Mouse (Mus musculus): ENCODE measurements at regions not wholly inside any gene's neighbourhood (a gene's known extent, or its start where the extent isn't known, plus 50 kb on each side); places are given as distances from the start of the nearest gene placed in this dataset.
A peak's percentile ranks its signal among the peaks of the same experiment; 100 is the strongest.

DNA sequence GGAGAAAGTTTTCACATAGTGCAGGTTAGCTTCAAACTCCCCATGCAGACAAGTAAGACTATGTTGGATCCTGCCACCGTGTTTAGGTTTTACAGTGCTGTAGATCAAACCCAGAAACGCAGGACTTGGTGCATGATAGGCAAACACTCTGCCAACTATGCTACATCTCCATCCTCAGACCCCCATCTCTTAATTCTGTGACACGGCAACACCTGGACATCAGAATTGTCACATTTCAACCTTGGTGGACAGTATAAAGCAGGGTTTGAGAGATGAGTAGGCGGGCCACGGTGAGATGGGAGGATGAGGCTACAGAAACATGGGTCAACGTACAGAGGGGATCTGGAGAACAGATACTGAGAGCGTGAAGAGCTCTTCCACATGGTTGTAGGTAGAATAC lies 231.3 kb upstream of the Sash1 start:
- H3K27ac ChIP-seq (ENCODE audit: low read depth, low read length) = no peak overlapping the region
- ATAC-seq = no peak
- H3K36me3 ChIP-seq (ENCODE audit: control insufficient read depth, insufficient read depth) = no peaks in the 10 kb centered on the region
- no peak overlapping the region for H3K9ac ChIP-seq (ENCODE audit: low read depth, low read length)
- no peaks in the 10 kb centered on the region for H3K9me3 ChIP-seq (ENCODE audit: control insufficient read depth)
- H3K27me3 ChIP-seq (replicated peaks; ENCODE audit: control insufficient read depth, insufficient read depth, low read length) = no peaks in the 10 kb centered on the region
- no peak overlapping the region for H3K4me3 ChIP-seq (ENCODE audit: low read depth, low read length)
- WGBS = 93% methylated on average over 7 of the region's 7 CpGs
- no peak for TF ChIP-seq CTCF (IDR thresholded peaks at IDR 0.05; ENCODE audit: low read depth)
- peak overlapping the region; percentile 59 for H3K4me2 ChIP-seq (replicated peaks; ENCODE audit: low read depth)
- H3K4me1 ChIP-seq (replicated peaks; ENCODE audit: control insufficient read depth, insufficient read depth, low read length) = no peaks in the 10 kb centered on the region

DNA sequence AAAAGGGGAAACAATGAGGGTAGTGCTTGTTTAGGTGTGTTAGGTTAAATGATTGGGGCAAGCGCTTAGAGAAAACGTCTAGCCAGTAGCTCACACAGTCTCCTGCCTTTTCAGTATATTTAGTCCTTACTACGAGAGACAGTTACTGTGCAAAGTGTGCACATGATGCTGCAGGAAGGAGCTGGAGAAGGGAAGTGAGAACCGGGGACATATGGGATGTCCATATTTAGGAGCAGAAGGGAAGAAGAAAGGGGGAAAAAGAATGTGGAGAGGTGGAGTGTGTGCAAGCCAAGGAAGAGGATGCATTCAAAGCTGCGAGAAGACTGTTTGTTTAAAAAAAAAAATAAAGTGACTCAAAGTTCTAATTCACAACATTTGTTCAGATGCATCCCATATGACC lies 227.8 kb upstream of the Sash1 start:
- no peak overlapping the region for H3K4me2 ChIP-seq (replicated peaks; ENCODE audit: low read depth)
- H3K36me3 ChIP-seq (ENCODE audit: control insufficient read depth, insufficient read depth) = no peaks in the 10 kb centered on the region
- 63% methylated on average over 5 of the region's 5 CpGs for WGBS
- H3K4me1 ChIP-seq (replicated peaks; ENCODE audit: control insufficient read depth, insufficient read depth, low read length) = no peaks in the 10 kb centered on the region
- no peak overlapping the region for H3K27ac ChIP-seq (ENCODE audit: low read depth, low read length)
- no peak overlapping the region for H3K4me3 ChIP-seq (ENCODE audit: low read depth, low read length)
- TF ChIP-seq CTCF (IDR thresholded peaks at IDR 0.05; ENCODE audit: low read depth) = no peak
- no peak overlapping the region for H3K9ac ChIP-seq (ENCODE audit: low read depth, low read length)
- ATAC-seq = no peak
- no peaks in the 10 kb centered on the region for H3K9me3 ChIP-seq (ENCODE audit: control insufficient read depth)
- no peaks in the 10 kb centered on the region for H3K27me3 ChIP-seq (replicated peaks; ENCODE audit: control insufficient read depth, insufficient read depth, low read length)

DNA sequence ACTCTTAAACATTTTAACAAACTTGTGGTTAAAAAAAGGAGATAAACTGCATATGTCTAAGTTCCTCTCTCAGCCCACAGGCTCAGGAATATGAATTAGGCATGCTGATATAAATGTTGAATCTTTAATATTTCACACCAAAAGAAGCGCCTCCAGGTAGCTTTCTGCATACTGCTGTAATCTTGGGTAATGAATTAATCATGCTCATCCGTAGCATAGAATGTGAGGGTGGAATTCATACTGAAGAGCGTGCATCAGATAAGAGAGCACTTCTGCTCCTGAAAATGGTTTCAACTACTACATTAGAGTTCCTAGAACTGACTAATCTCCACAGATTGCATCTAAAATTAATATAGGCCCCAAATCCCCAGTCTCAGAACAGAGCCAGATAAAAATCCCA lies 225.2 kb upstream of the Sash1 start:
- Histone ChIP-seq H3K27ac (ENCODE audit: low read depth, low read length) (no peak overlapping the region), H3K4me3 (ENCODE audit: low read depth, low read length) (no peak overlapping the region), H3K4me1 (replicated peaks; ENCODE audit: control insufficient read depth, insufficient read depth, low read length) (no peaks in the 10 kb centered on the region), H3K36me3 (ENCODE audit: control insufficient read depth, insufficient read depth) (no peaks in the 10 kb centered on the region), H3K9me3 (ENCODE audit: control insufficient read depth) (no peaks in the 10 kb centered on the region), H3K27me3 (replicated peaks; ENCODE audit: control insufficient read depth, insufficient read depth, low read length) (no peaks in the 10 kb centered on the region), H3K4me2 (replicated peaks; ENCODE audit: low read depth) (no peak overlapping the region), H3K9ac (ENCODE audit: low read depth, low read length) (no peak overlapping the region)
- TF ChIP-seq CTCF (IDR thresholded peaks at IDR 0.05; ENCODE audit: low read depth) = no peak
- WGBS = 90% methylated on average over 3 of the region's 3 CpGs
- no peak for ATAC-seq

DNA sequence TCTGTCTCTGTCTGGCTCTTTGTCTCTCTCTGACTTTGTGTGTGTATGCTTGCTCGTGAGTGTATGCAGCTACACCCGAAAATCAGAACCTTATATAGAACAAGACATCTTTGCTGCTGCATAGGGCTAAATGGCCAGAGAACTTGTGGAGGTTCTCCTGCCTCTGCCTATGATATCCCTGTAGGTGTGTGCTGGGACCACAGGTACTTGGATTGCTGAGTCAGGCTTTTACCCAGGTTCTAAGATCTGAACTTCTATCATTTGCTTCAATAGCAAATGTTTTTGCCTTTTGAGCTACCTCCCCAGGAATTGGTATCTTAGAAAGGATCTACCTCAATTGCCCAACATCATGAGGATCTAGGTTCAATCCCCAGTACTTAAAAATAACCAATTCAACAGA lies 210.3 kb upstream of the Sash1 start:
- Histone ChIP-seq H3K9me3 (ENCODE audit: control insufficient read depth) (no peaks in the 10 kb centered on the region), H3K36me3 (ENCODE audit: control insufficient read depth, insufficient read depth) (no peaks in the 10 kb centered on the region), H3K4me3 (ENCODE audit: low read depth, low read length) (no peak overlapping the region), H3K27me3 (replicated peaks; ENCODE audit: control insufficient read depth, insufficient read depth, low read length) (no peaks in the 10 kb centered on the region), H3K27ac (ENCODE audit: low read depth, low read length) (no peak overlapping the region), H3K9ac (ENCODE audit: low read depth, low read length) (no peak overlapping the region), H3K4me1 (replicated peaks; ENCODE audit: control insufficient read depth, insufficient read depth, low read length) (no peaks in the 10 kb centered on the region), H3K4me2 (replicated peaks; ENCODE audit: low read depth) (no peak overlapping the region)
- TF ChIP-seq CTCF (IDR thresholded peaks at IDR 0.05; ENCODE audit: low read depth) = no peak
- WGBS = 57% methylated on average over 2 of the region's 2 CpGs
- no peak for ATAC-seq

DNA sequence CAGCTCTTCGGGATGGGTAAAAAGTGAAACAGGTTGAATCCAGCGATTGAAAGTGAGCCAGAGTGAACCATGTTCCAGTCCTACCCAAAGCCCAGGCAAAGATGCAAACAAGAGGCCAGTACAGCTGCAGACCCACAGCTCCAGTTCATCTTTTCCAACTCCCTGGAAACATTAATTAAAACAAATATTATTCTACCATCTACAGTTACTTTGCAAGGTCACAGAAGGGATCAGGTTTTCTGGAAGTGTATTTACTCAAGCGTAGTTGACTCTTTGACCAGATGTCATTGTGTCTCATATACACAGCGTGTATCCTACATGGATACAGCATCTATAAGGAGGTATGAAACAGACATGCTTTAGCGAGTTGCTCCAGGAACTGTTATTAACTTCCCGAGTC lies 209.3 kb upstream of the Sash1 start:
- Histone ChIP-seq H3K27me3 (replicated peaks; ENCODE audit: control insufficient read depth, insufficient read depth, low read length) (no peaks in the 10 kb centered on the region), H3K4me3 (ENCODE audit: low read depth, low read length) (no peak overlapping the region), H3K36me3 (ENCODE audit: control insufficient read depth, insufficient read depth) (no peaks in the 10 kb centered on the region), H3K4me2 (replicated peaks; ENCODE audit: low read depth) (no peak overlapping the region), H3K9ac (ENCODE audit: low read depth, low read length) (no peak overlapping the region), H3K4me1 (replicated peaks; ENCODE audit: control insufficient read depth, insufficient read depth, low read length) (no peaks in the 10 kb centered on the region), H3K27ac (ENCODE audit: low read depth, low read length) (no peak overlapping the region), H3K9me3 (ENCODE audit: control insufficient read depth) (no peaks in the 10 kb centered on the region)
- 81% methylated on average over 6 of the region's 6 CpGs for WGBS
- no peak for ATAC-seq
- TF ChIP-seq CTCF (IDR thresholded peaks at IDR 0.05; ENCODE audit: low read depth) = no peak

DNA sequence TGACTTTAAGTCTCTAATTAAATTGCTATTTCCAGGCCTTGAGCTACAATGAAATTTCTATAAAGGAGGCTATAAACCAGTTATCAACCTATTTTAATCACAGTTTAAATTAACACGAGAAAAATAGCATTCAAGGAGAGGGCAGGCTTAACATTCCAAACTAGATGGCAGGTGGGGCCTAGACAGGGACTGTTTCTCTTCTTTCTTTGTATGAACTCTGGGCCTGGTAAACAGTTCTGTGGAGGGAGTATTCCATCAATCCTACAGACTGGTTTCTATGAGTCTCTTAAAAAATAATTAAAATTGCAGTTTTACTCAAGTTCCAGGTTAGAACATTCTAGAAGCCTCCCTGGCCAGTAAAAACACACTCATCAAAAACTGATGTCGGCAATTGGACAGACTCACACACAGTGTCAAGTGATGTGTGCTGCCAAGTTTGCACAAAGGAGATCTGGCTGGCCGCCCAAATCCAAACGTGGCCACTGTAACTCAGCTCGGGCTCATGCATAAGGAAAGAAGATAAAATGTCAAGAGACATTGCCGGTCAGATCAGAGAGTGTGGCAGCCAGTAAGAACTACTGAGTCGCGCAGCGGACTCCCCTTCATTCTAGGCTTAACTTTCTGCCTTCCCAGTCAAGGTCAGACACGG lies 206.5 kb upstream of the Sash1 start:
- Histone ChIP-seq H3K27ac (ENCODE audit: low read depth, low read length) (no peak overlapping the region), H3K27me3 (replicated peaks; ENCODE audit: control insufficient read depth, insufficient read depth, low read length) (no peaks in the 10 kb centered on the region), H3K4me3 (ENCODE audit: low read depth, low read length) (no peak overlapping the region), H3K4me2 (replicated peaks; ENCODE audit: low read depth) (no peak overlapping the region), H3K9me3 (ENCODE audit: control insufficient read depth) (no peaks in the 10 kb centered on the region), H3K9ac (ENCODE audit: low read depth, low read length) (no peak overlapping the region), H3K4me1 (replicated peaks; ENCODE audit: control insufficient read depth, insufficient read depth, low read length) (no peaks in the 10 kb centered on the region), H3K36me3 (ENCODE audit: control insufficient read depth, insufficient read depth) (no peaks in the 10 kb centered on the region)
- no peak for ATAC-seq
- TF ChIP-seq CTCF (IDR thresholded peaks at IDR 0.05; ENCODE audit: low read depth) = no peak
- 53% methylated on average over 10 of the region's 10 CpGs for WGBS

DNA sequence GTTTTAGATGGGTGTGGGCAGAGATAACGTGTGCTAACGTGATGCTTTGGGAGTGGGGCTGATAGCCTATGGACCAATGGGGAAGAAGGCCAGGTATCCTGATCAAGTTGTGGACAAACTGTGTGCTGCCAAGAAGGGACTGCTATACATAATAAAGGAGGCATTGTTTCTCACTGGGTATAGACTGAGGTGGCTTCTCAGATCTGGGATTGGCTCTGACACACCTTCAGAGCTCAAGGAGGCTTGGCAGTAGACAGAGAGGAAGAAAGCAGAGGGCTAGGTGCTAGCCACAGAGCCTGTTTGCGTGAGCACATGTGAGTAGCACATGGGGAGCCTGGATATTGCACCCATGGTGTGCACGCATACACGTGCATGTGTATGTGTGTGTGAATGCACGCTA lies 205.1 kb upstream of the Sash1 start:
- H3K27me3 ChIP-seq (replicated peaks; ENCODE audit: control insufficient read depth, insufficient read depth, low read length) = no peaks in the 10 kb centered on the region
- no peak overlapping the region for H3K27ac ChIP-seq (ENCODE audit: low read depth, low read length)
- no peak overlapping the region for H3K9ac ChIP-seq (ENCODE audit: low read depth, low read length)
- no peak for TF ChIP-seq CTCF (IDR thresholded peaks at IDR 0.05; ENCODE audit: low read depth)
- H3K36me3 ChIP-seq (ENCODE audit: control insufficient read depth, insufficient read depth) = no peaks in the 10 kb centered on the region
- H3K4me2 ChIP-seq (replicated peaks; ENCODE audit: low read depth) = no peak overlapping the region
- no peak for ATAC-seq
- H3K4me3 ChIP-seq (ENCODE audit: low read depth, low read length) = no peak overlapping the region
- H3K9me3 ChIP-seq (ENCODE audit: control insufficient read depth) = no peaks in the 10 kb centered on the region
- 75% methylated on average over 6 of the region's 6 CpGs for WGBS
- H3K4me1 ChIP-seq (replicated peaks; ENCODE audit: control insufficient read depth, insufficient read depth, low read length) = no peaks in the 10 kb centered on the region
